Mouse (Mus musculus) liver, adult 2 months (tissue): ENCODE data around the gene Ltf.

ENCODE experiments used
- CTCF ChIP-seq: fragments of 200-500 bp; IDR thresholded peaks from 2 replicates; pipeline ENCODE4 v1.5.1; 2011; ENCODE audit warnings: low read depth, low read length, control low read depth
- POLR2A ChIP-seq: fragments of 200-500 bp; IDR thresholded peaks from 2 replicates; pipeline ENCODE4 v1.6.1; 2011; ENCODE audit warnings: low read length, control low read depth; ENCODE audit not compliant: insufficient read depth; ENCODE audit errors: extremely low read depth

- TF ChIP-seq CTCF (no peak), POLR2A (no peak)
Measured at GRCm38 (mm10) chr9:111026791-111027190, 7.7 kb downstream of the Ltf start.
